Mouse (Mus musculus): Measurements from ENCODE around the gene Foxn1.

GRCm38 (mm10) chr11:78347070-78347754 lies 39.1 kb downstream of the Foxn1 start:
- peak; percentile 18; the same call in 1 of the 2 replicates for TF ChIP-seq CTCF (IDR thresholded peaks at IDR 0.05; ENCODE audit: low read depth, low read length)
- no peak for TF ChIP-seq POLR2A (IDR thresholded peaks at IDR 0.05; ENCODE audit: borderline replicate concordance, low read depth, low read length)
